Mouse (Mus musculus): ENCODE results near the gene Rpp25l. TPM values are rescaled to one million over a fixed set of nuclear protein-coding genes. Genes with fewer than 3 reads are reported as not detected.
A peak's percentile ranks its signal among the peaks of the same experiment; 100 is the strongest.

Gene Rpp25l
- total RNA-seq, 2 experiments from 2014 or later = 30.8 to 31.0 TPM

GRCm38 (mm10) chr4:41681176-41681575, 32.2 kb downstream of the Rpp25l start:
- DNase-seq (ENCODE audit: low spot score in 2 of 2) = peak in 1 of 2 experiments; percentile 89
- intact Hi-C loops (cut with DNase I) = no loop called here

GRCm38 (mm10) chr4:41679291-41679690, 34.0 kb downstream of the Rpp25l start:
- no peak for DNase-seq (ENCODE audit: low spot score in 2 of 2)
- intact Hi-C loops (cut with DNase I) = no loop called here

GRCm38 (mm10) chr4:41678863-41679262, 34.5 kb downstream of the Rpp25l start:
- intact Hi-C loops (cut with DNase I) = no loop called here
- no peak for DNase-seq (ENCODE audit: low spot score in 2 of 2)

GRCm38 (mm10) chr4:41677006-41677629, 36.2 kb downstream of the Rpp25l start:
- intact Hi-C loops (cut with DNase I) = no loop called here
- DNase-seq (ENCODE audit: low spot score in 2 of 2) = no peak

GRCm38 (mm10) chr4:41676248-41677005, 36.9 kb downstream of the Rpp25l start:
- no peak for DNase-seq (ENCODE audit: low spot score in 2 of 2)
- intact Hi-C loops (cut with DNase I) = no loop called here

- intact Hi-C loops (cut with DNase I) = no loop called here
- no peak for DNase-seq (ENCODE audit: low spot score in 2 of 2)
These were observed 40.1 kb downstream of the Rpp25l start for GRCm38 (mm10) chr4:41673186-41673585.

GRCm38 (mm10) chr4:41672522-41672963, 40.8 kb downstream of the Rpp25l start:
- intact Hi-C loops (cut with DNase I) = no loop called here

GRCm38 (mm10) chr4:41671963-41672480, 41.3 kb downstream of the Rpp25l start:
- DNase-seq (ENCODE audit: low spot score in 2 of 2) = no peak

More at GRCm38 (mm10) chr4:41672522-41672963, 40.8 kb downstream of the Rpp25l start:
- DNase-seq (ENCODE audit: low spot score in 2 of 2) = no peak

GRCm38 (mm10) chr4:41671500-41671899, 41.8 kb downstream of the Rpp25l start:
- no peak for DNase-seq (ENCODE audit: low spot score in 2 of 2)
- intact Hi-C loops (cut with DNase I) = no loop called here

More at GRCm38 (mm10) chr4:41671963-41672480, 41.3 kb downstream of the Rpp25l start:
- intact Hi-C loops (cut with DNase I) = no loop called here

- DNase-seq (ENCODE audit: low spot score in 2 of 2) = no peak
- intact Hi-C loops (cut with DNase I) = no loop called here
These were observed 42.5 kb downstream of the Rpp25l start for GRCm38 (mm10) chr4:41670836-41671235.

GRCm38 (mm10) chr4:41666646-41667045, 46.7 kb downstream of the Rpp25l start:
- intact Hi-C loops (cut with DNase I) = no loop called here
- no peak for DNase-seq (ENCODE audit: low spot score in 2 of 2)

GRCm38 (mm10) chr4:41665009-41665675, 48.2 kb downstream of the Rpp25l start:
- DNase-seq (ENCODE audit: low spot score in 2 of 2) = no peak
- intact Hi-C loops (cut with DNase I) = no loop called here

- intact Hi-C loops (cut with DNase I) = no loop called here
- no peak for DNase-seq (ENCODE audit: low spot score in 2 of 2)
These were observed 48.8 kb downstream of the Rpp25l start for GRCm38 (mm10) chr4:41664533-41664932.

- intact Hi-C loops (cut with DNase I) = no loop called here
- DNase-seq (ENCODE audit: low spot score in 2 of 2) = no peak
These were observed 49.7 kb downstream of the Rpp25l start for GRCm38 (mm10) chr4:41663614-41664013.

- intact Hi-C loops (cut with DNase I) = no loop called here
- no peak for DNase-seq (ENCODE audit: low spot score in 2 of 2)
These were observed 50.6 kb downstream of the Rpp25l start for GRCm38 (mm10) chr4:41662723-41663122.

Other genes with a start within 250 kb of the Rpp25l start
- 1 to 10 TPM; 1.4 to 1.5 TPM for gene Kif24, start 248.6 kb downstream of the Rpp25l start, total RNA-seq (2021)
- 10 to 100 TPM; 24.5 to 31.0 TPM for gene Nudt2, start 248.4 kb downstream of the Rpp25l start, total RNA-seq (2021)
- 10 to 100 TPM; 42.6 to 44.7 TPM for gene AI464131, start 210.5 kb downstream of the Rpp25l start, total RNA-seq (2021)
- gene 1110017D15Rik, start 196.2 kb downstream of the Rpp25l start, total RNA-seq (2021) = 1 to 10 TPM; 8.7 TPM
- gene Fam219a, start 144.0 kb downstream of the Rpp25l start, total RNA-seq (2021) = 100 to 1,000 TPM; 204 to 210 TPM
- gene Dnaic1, start 143.8 kb downstream of the Rpp25l start, total RNA-seq (2021) = 1 to 10 TPM; 5.6 to 8.6 TPM
- gene Enho, start 73.2 kb downstream of the Rpp25l start, total RNA-seq (2021) = 10 to 100 TPM; 54.7 to 60.3 TPM
- 100 to 1,000 TPM in 1 of 2 experiments, 10 to 100 TPM in 1; 98.6 to 102 TPM for gene Cntfr, start 16.4 kb downstream of the Rpp25l start, total RNA-seq (2021)
- gene Il11ra1, start 13.5 kb downstream of the Rpp25l start, total RNA-seq (2021) = 10 to 100 TPM; 28.9 to 32.8 TPM
- gene Dctn3, start 9.6 kb upstream of the Rpp25l start, total RNA-seq (2021) = 100 to 1,000 TPM; 201 to 217 TPM
- under 1 TPM; 0.38 to 0.48 TPM for gene Arid3c, start 17.6 kb upstream of the Rpp25l start, total RNA-seq (2021)
- gene Galt, start 41.7 kb upstream of the Rpp25l start, total RNA-seq (2021) = 100 to 1,000 TPM; 103 to 118 TPM
- gene Sigmar1, start 42.6 kb upstream of the Rpp25l start, total RNA-seq (2021) = 10 to 100 TPM; 67.8 to 83.8 TPM
- 100 to 1,000 TPM; 294 to 318 TPM for gene Ccl27a, start 60.7 kb upstream of the Rpp25l start, total RNA-seq (2021)
- not detected for gene Gm21541, start 190.1 kb upstream of the Rpp25l start, total RNA-seq (2021)
- 10 to 100 TPM; 55.9 to 61.7 TPM for gene Gm20878, start 228.0 kb upstream of the Rpp25l start, total RNA-seq (2021)